Mouse (Mus musculus) layer of hippocampus, adult 9-10 months (tissue): ENCODE results near the gene Cers5.
"Not testable (repeated sequence)": the region's sequence is repeated elsewhere in the genome, so short reads cannot be mapped to it uniquely, and the experiment has no call there.

Experiments
- DNase-seq: peaks from one replicate; pipeline ENCODE4 v3.0.0; 2022; ENCODE audit warnings: low spot score

Cers5 gene

DNA sequence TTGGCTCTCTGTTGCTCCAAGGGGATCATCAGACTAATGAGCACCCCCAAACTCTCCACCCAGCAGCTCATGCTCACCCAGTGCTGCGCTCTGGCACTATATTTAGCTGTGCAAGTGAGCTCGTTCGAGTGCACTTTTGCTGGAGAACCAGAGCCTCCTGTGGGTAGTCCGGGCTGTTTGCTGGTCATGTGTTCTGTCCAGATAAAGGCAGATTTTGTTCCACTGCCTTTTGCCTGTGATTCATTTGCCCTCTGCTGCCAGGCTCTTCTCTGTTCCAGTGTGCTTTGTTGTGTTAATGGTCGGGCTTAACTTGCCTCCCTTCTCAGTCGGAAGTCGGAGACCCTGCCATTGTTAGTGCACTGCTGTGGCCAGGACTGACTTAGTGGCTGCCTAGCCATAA, 67.8 kb downstream of the Cers5 start:
- no peak for DNase-seq

DNA sequence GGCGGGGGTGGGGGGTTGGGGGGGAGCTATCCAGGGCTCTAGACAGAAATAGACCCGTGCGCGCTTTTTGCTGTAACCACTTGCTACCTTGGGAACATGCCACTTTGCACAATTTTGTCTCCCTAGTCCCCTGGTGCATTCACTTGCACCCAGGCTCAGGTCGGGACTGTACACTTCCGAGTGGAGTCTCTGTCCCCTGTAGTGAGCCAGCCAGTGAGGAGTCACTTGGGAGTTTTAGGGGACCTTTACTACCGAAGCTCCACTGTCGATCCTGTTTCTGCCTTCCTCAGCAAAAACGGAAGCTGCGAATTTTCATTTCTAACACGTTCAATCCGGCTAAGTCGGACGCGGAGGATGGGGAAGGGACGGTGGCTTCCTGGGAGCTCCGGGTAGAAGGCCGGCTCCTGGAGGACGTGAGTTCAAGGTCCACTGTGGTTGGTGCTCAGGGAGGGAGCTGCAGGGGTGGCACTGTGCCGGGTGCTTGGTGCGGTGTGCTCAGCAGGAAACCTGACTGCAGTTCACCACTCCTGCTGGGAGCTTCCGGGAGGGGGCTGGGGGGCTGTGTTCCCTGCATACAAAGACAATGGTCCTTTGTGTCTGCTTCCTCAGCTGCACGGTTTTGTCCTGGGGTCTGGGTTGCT, 68.5 kb downstream of the Cers5 start:
- no peak for DNase-seq

DNA sequence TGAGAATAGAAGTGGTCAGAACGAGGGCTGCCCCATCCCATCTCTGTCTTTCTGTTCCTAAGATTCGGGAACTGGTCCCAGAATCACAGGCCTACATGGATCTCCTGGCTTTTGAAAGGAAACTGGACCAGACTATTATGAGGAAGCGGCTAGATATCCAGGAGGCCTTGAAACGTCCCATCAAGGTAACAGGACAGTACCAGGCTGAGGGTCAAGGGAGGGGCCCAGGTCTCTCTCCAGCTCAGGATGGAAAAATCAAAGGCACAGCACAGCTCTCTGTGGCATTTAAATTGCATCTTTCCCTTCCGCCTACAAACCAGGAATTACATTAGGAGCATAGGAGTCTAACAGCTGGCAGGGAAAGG, 69.0 kb downstream of the Cers5 start:
- no peak for DNase-seq

DNA sequence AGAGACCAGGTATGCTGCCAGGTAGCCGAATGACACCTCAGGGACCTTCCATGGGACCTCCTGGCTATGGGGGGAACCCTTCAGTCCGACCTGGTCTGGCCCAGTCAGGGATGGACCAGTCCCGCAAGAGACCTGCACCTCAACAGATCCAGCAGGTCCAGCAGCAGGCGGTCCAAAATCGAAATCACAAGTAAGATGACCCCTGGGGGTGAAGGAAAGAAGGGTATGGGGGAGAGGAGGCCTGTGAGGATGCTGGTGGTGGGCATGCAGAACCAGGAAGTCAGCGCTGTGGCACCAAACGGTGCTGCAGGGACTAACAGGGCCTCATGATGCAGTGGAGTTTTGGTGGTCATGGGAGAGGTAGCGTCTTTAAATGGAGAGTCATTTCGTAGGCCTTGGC, 69.6 kb downstream of the Cers5 start:
- DNase-seq = no peak

DNA sequence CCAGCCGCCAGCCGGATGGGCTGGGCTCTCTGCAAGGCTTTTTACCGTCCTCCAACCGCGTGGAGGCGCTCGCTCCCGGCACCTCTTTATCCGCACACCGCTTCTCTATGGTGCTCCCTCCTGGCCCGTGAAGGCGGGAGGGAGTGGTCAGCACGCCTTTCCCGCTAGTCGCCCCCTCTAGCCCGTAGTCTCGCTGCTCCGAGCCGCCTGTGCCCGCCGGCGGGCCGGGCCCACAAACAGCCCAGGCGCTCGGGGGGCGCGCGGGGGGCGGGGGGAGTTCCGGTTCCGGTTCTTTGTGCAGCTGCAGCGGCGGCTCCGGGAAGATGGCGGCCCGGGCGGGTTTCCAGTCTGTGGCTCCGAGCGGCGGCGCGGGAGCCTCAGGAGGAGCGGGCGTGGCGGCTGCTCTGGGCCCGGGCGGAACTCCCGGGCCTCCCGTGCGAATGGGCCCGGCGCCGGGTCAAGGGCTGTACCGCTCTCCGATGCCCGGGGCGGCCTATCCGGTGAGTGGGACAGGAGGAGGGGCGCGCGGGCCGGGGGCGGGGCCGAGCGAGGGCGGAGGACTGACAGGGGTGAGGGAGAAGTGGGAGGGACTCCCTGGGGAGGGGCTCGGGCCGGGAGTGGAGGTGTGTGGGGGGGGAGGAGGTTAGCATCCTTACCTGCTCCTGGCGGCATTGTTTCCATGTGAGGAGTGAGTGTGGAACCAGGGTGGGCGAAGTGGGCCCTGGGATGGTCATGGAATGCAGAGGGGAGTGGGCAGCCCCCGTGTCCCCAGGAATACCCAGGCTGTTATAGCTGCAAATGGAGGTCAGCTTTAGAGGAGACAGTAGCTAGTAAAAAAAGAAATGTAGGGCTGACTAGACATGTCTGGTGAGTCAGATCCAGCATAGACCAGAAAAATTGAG, 70.4 kb downstream of the Cers5 start, which contains the start of gene Smarcd1:
TSS of gene Smarcd1 (plus strand) at position 131 of the 902 bp plus-strand sequence.
- DNase-seq = peak; percentile 83

DNA sequence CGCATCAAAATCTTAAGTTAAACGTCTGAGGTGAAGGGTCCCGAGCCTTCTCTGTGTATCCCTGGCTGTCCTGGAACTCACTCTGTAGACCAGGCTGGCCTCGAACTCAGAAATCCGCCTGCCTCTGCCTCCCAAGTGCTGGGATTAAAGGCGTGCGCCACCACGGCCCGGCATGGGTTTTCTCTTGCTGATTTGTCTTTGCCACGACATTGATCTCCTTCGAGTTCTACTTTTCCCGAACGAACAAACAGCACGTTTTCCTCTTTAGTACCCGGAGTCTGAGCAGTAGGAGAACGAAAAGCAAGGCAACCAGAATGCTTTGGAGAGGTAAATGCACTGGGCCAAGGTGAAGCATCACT, 71.1 kb downstream of the Cers5 start:
- not testable (repeated sequence) for DNase-seq

DNA sequence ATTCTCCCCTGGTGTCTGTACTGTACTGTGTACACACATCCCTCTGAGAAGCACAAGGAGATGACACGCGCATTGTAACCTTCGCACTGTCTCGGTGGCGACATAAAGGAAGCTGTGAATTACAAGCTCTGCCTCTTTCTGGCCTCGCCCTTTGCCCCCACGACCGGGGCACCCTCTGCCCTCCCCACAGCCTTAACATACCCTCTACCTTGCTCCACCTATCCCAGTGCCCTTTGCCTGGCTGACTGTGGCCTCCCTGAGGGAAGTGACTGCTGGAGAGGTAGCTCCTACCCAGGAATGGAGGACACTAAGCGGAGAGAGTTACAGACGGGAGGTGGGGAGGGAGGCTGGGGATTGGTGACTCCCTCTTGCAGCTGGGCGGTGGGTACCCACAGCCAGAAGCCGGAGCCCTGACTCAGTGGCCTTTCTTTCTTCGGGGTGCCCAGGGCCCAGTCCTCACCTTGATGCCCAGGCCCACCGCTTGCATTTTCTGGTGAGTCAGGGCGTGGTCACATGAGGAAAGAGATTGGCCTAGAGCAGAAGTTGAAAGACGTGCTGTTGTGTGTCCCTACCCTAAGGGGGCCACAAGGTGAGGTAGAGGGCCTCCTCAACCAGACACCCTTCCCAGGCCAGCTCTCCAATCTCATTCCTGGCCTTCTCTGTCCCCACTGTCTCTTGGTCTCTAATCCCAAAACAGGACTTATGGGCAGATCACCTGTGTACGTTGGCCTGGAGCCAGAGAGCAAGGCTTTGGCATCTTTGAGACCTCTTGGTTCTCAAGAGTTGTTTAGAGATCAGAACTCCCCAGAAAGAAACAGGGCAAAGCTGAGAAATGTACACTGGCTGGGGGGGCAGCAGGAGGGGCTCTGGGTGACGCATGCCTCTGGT, 72.2 kb downstream of the Cers5 start:
- DNase-seq = no peak

DNA sequence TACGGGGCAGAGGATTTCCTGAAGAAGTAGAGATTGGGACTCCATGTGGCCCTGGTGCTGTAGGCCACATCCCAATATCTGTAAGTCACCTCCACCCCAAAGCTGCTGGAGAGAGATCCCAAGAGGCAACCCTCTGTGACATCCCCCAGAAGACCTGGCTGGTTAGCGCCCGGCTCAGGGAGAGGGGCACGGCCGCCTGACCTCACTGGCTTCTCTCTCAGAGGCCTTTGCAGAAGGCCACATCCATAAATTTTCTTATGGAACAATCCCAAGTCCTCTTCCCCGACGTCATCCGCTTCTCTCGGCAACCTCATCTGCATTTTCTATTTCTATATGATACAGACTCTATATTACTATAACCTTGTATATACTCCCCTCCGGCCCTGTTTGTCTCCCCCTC, 73.0 kb downstream of the Cers5 start:
- no peak for DNase-seq

DNA sequence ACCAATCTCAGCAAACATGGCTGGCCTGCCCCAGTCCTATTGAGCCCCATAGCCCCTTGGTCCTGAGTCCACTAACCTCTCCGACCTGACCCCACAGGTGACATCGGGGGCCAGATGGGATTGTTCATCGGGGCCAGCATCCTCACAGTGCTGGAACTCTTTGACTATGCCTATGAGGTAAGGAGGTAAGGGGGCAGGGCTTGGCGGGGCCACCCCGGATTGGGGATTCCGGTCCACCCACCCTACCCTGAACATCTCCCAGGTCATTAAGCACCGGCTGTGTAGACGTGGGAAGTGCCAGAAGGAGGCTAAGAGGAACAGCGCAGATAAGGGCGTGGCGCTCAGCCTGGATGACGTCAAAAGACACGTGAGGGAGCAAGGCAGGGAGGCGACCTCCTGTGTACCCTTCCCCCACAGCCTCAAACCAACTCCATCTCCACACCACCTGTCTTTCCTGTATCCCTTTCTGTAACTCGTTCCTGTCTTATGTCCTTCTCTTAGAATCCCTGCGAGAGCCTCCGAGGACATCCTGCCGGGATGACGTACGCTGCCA, 74.1 kb downstream of the Cers5 start:
- DNase-seq = no peak

DNA sequence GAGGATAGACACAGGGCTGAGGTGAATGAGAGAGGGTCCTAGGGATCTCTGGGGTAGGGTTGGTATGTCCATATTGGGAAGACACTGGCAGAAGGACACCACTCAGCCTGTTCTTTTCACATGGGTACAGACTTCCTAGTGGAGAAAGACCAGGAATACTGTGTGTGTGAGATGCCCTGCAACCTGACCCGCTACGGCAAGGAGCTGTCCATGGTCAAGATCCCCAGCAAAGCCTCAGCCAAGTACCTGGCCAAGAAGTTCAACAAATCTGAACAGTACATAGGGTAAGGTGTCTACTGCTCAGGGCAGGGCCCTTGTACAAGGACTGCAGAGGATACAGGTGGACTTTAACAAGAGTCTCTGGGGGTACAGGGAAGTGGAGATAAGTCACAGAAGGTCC, 75.4 kb downstream of the Cers5 start:
- DNase-seq = no peak

DNA sequence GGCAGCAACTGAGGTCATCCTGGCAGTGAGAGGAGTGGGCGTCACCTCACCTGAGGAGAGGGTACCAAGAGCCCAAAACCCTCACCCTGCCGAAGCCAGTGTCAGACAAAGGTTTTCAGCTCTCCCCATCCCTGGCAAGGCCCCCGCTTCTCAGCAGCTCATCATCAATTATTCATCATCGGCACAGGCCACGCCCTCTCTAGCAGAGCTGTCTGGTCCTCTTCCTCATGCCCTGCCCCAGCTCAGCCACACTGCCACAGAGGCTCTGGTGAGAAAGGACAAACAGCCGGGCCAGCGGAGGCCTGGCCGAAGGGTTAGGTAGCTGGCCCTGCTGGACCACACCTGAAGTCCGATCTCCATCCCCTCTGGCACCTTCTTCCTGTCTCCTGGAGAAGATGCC, 80.7 kb downstream of the Cers5 start:
- no peak for DNase-seq

DNA sequence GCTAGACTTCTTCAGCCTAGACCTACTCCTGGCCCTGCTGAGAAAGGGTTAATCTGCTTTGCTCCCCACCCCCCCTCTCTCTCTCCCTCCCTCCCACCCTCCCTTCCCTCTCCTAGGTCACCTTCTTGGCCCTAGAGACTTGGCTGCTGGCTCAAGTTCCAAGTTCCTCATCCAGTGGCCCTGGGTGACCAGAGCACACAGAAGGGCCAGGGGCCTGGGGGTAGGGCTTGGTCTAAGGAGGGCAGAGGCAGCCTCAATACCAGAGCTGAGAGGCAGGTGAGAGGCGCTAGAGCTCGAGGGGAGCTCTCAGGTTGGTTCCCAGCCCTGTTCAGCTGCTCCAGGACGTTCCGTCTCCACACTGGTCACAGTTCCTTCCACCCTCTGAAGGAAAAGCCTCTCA, 81.8 kb downstream of the Cers5 start:
- no peak for DNase-seq

DNA sequence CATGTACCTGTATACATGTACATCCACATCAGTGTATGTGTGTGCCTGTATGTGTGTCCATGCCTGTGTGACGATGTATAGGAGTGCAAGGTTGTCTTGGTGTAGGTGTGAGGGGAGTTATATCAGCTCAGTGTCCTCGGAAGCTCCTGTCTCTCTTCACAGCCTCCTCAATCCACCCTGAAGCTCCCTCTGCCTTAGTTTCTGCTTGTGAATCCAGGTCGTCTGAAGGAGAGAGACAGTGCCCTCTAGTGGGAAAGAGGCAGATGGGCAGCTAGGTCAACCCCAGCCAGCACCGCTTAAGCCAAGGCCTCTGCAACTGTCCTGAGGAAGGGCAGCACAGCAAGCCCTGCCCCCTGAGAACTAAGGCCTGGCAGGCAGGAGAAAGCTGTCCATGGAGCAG, 84.0 kb downstream of the Cers5 start:
- no peak for DNase-seq
